Mouse (Mus musculus) lung, embryonic 14.5 days (tissue): ENCODE measurements around the gene Ddx50. TPM values are rescaled to one million over a fixed set of nuclear protein-coding genes. Genes with fewer than 3 reads are reported as not detected.

Experiments used
- ATAC-seq: fragments of 200-750 bp; cut with Nextera tagmentation; 2 replicates; pipeline ENCODE4 v1.8.0; 2017; ENCODE audit warnings: mild to moderate bottlenecking, moderate TSS enrichment, moderate library complexity; ENCODE audit not compliant: insufficient read depth
- DNase-seq: peaks from one replicate; pipeline ENCODE4 v3.0.0-alpha.2; 2015
- H3K27ac ChIP-seq: fragments of 300-500 bp; sonication (generic); 2 replicates; pipeline ENCODE4 v1.5.1; 2014; ENCODE audit warnings: low read depth, mild to moderate bottlenecking, moderate library complexity
- H3K27me3 ChIP-seq: fragments of 300-500 bp; sonication (generic); 2 replicates; pipeline ENCODE4 v1.6.1; 2014; ENCODE audit warnings: low read length, control low read depth; ENCODE audit not compliant: insufficient read depth
- H3K36me3 ChIP-seq: fragments of 300-500 bp; sonication (generic); 2 replicates; pipeline ENCODE4 v1.6.1; 2014; ENCODE audit warnings: control low read depth; ENCODE audit not compliant: insufficient read depth
- H3K4me1 ChIP-seq: fragments of 300-500 bp; sonication (generic); 2 replicates; pipeline ENCODE4 v1.6.1; 2014; ENCODE audit warnings: antibody characterized with exemption, control low read depth; ENCODE audit not compliant: insufficient read depth
- H3K4me2 ChIP-seq: fragments of 300-500 bp; sonication (generic); 2 replicates; pipeline ENCODE4 v1.6.1; 2014; ENCODE audit warnings: mild to moderate bottlenecking
- H3K4me3 ChIP-seq: fragments of 300-500 bp; sonication (generic); 2 replicates; pipeline ENCODE4 v1.5.1; 2014; ENCODE audit warnings: low read depth, low read length
- H3K9ac ChIP-seq: fragments of 300-500 bp; sonication (generic); 2 replicates; pipeline ENCODE4 v1.6.1; 2014
- H3K9me3 ChIP-seq: fragments of 300-500 bp; sonication (generic); 2 replicates; pipeline ENCODE4 v1.6.1; 2016; ENCODE audit warnings: low read depth, low read length, control low read depth
- CTCF ChIP-seq: IDR thresholded peaks from 2 replicates; pipeline ENCODE4 v1.5.1; 2016; ENCODE audit warnings: antibody characterized with exemption, low read depth
- WGBS: fragments of 180-500 bp; shearing (Covaris S2); extraction: QIAGEN DNeasy Blood & Tissue Kit; methylation state at CpG from one replicate; pipeline ENCODE4 v1.1.7; 2014; 5-methylcytosine and 5-hydroxymethylcytosine counted together
- polyA plus RNA-seq: library from polyadenylated mRNA; unstranded; fragments of >200 nt; fragmentation: Nextera tagmentation; extraction: Ambion mirVana; gene quantifications from 2 replicates; pipeline ENCODE4 v1.2.1, GENCODE M21; 2014

Gene Ddx50
- polyA plus RNA-seq, 1 experiment from 2014 or later: 133 TPM

GRCm38 (mm10) chr10:62656711-62657110, 5.7 kb upstream of the Ddx50 start:
- 78% methylated on average over 7 of the region's 7 CpGs for WGBS
- ATAC-seq (no peak), DNase-seq (no peak)
- no peak overlapping the region for H3K4me3 ChIP-seq
- no peaks in the 10 kb centered on the region for H3K27me3 ChIP-seq
- TF ChIP-seq CTCF: no peak
- H3K9ac ChIP-seq: no peak overlapping the region
- H3K4me1 ChIP-seq: no peaks in the 10 kb centered on the region
- no peak overlapping the region for H3K27ac ChIP-seq
- H3K36me3 ChIP-seq: no peaks in the 10 kb centered on the region
- H3K9me3 ChIP-seq: no peaks in the 10 kb centered on the region
- no peak overlapping the region for H3K4me2 ChIP-seq

- H3K4me3 ChIP-seq: peak overlapping the region; percentile 95
- no peak for TF ChIP-seq CTCF
- peak overlapping the region; percentile 67 for H3K4me2 ChIP-seq
- no peak for DNase-seq
- H3K4me1 ChIP-seq: peaks cover 9% of the 10 kb centered on the region; the same call in 1 of the 2 replicates
- peak overlapping the region; percentile 59 for H3K9ac ChIP-seq
- no peaks in the 10 kb centered on the region for H3K27me3 ChIP-seq
- no peak for ATAC-seq
- peaks cover 12% of the 10 kb centered on the region for H3K36me3 ChIP-seq
- peak overlapping the region; percentile 96 for H3K27ac ChIP-seq
- no peaks in the 10 kb centered on the region for H3K9me3 ChIP-seq
- WGBS: 13% methylated on average over 3 of the region's 3 CpGs
Measured at GRCm38 (mm10) chr10:62651961-62652360, 943 bp upstream of the Ddx50 start.

GRCm38 (mm10) chr10:62650358-62650782, 648 bp downstream of the Ddx50 start:
- no peak for DNase-seq
- WGBS: under 1% methylated on average over 17 of the region's 17 CpGs

GRCm38 (mm10) chr10:62604161-62604560, 46.9 kb downstream of the Ddx50 start:
- TF ChIP-seq CTCF: no peak
- Histone ChIP-seq H3K4me1 (peaks cover 3% of the 10 kb centered on the region), H3K4me2 (no peak overlapping the region), H3K27ac (no peak overlapping the region), H3K9me3 (no peaks in the 10 kb centered on the region), H3K36me3 (no peaks in the 10 kb centered on the region), H3K4me3 (no peak overlapping the region), H3K9ac (no peak overlapping the region), H3K27me3 (no peaks in the 10 kb centered on the region)
- 79% methylated on average over 3 of the region's 3 CpGs for WGBS
- DNase-seq (no peak), ATAC-seq (no peak)

More at GRCm38 (mm10) chr10:62650358-62650782, 648 bp downstream of the Ddx50 start:
- H3K27ac ChIP-seq: peak overlapping the region; percentile 96
- H3K4me3 ChIP-seq: peak overlapping the region; percentile 95
- no peak for ATAC-seq
- peaks cover 27% of the 10 kb centered on the region for H3K36me3 ChIP-seq
- H3K27me3 ChIP-seq: no peaks in the 10 kb centered on the region
- no peak for TF ChIP-seq CTCF
- H3K9ac ChIP-seq: peak overlapping the region; percentile 94
- H3K4me2 ChIP-seq: peak overlapping the region; percentile 87
- peaks cover 9% of the 10 kb centered on the region; the same call in 1 of the 2 replicates for H3K4me1 ChIP-seq
- no peaks in the 10 kb centered on the region for H3K9me3 ChIP-seq

GRCm38 (mm10) chr10:62603233-62604030, 47.6 kb downstream of the Ddx50 start:
- no peak overlapping the region; the same call in 1 of the 2 replicates for H3K4me2 ChIP-seq
- H3K27me3 ChIP-seq: no peaks in the 10 kb centered on the region
- ATAC-seq: no peak
- peaks cover 2% of the 10 kb centered on the region for H3K36me3 ChIP-seq
- no peak overlapping the region for H3K9ac ChIP-seq
- H3K4me3 ChIP-seq: no peak overlapping the region
- 81% methylated on average over 12 of the region's 12 CpGs for WGBS
- H3K4me1 ChIP-seq: peaks cover 3% of the 10 kb centered on the region
- no peak for TF ChIP-seq CTCF
- H3K9me3 ChIP-seq: no peaks in the 10 kb centered on the region
- H3K27ac ChIP-seq: no peak overlapping the region
- DNase-seq: no peak

- ATAC-seq: peak; percentile 99
- WGBS: 5% methylated on average over 53 of the region's 53 CpGs
- H3K27ac ChIP-seq: peak within 1 kb of the TSS; percentile 54; the same call in 1 of the 2 replicates
Measured at GRCm38 (mm10) chr10:62602177-62603040, 48.6 kb downstream of the Ddx50 start, which contains the start of gene Ddx21. Gene Ddx21, minus strand, starts transcription at chr10:62602281.

More at GRCm38 (mm10) chr10:62602177-62603040, 48.6 kb downstream of the Ddx50 start, which contains the start of gene Ddx21:
- Histone ChIP-seq H3K9ac (peak within 1 kb of the TSS; percentile 62), H3K4me3 (peak within 1 kb of the TSS; percentile 72), H3K9me3 (no peaks in the 10 kb centered on the region), H3K36me3 (peaks cover 12% of the 10 kb centered on the region), H3K4me1 (peaks cover 3% of the 10 kb centered on the region), H3K27me3 (no peaks in the 10 kb centered on the region), H3K4me2 (peak within 1 kb of the TSS; percentile 88)
- DNase-seq: peak; percentile 96
- no peak for TF ChIP-seq CTCF
